Mouse (Mus musculus) lung, postnatal 0 days (tissue): Measurements from ENCODE around the gene Mcm2. TPM values are rescaled to one million over a fixed set of nuclear protein-coding genes. Genes with fewer than 3 reads are reported as not detected.

Experiments
- ATAC-seq: fragments of 200-750 bp; cut with Nextera tagmentation; 2 replicates; pipeline ENCODE4 v1.8.0; 2017; ENCODE audit warnings: moderate library complexity
- DNase-seq: peaks from one replicate; pipeline ENCODE4 v3.0.0-alpha.2; 2016; ENCODE audit warnings: low spot score
- H3K27ac ChIP-seq: fragments of 300-500 bp; sonication (generic); 2 replicates; pipeline ENCODE4 v1.5.1; 2014; ENCODE audit warnings: antibody characterized with exemption, mild to moderate bottlenecking, low read length, mixed read lengths
- H3K27me3 ChIP-seq: fragments of 300-500 bp; sonication (generic); replicated peaks from 2 replicates; pipeline ENCODE4 v1.6.1; 2014; ENCODE audit warnings: low read length, mixed read lengths; ENCODE audit not compliant: insufficient read depth
- H3K36me3 ChIP-seq: fragments of 300-500 bp; sonication (generic); 2 replicates; pipeline ENCODE4 v1.6.1; 2014; ENCODE audit warnings: low read length, mixed read lengths; ENCODE audit not compliant: insufficient read depth
- H3K4me1 ChIP-seq: fragments of 300-500 bp; sonication (generic); 2 replicates; pipeline ENCODE4 v1.6.1; 2014; ENCODE audit warnings: antibody characterized with exemption, low read depth, low read length, mixed read lengths; ENCODE audit not compliant: insufficient read depth
- H3K4me2 ChIP-seq: fragments of 300-500 bp; sonication (generic); replicated peaks from 2 replicates; pipeline ENCODE4 v1.6.1; 2014; ENCODE audit warnings: low read depth, mild to moderate bottlenecking, low read length, moderate library complexity, mixed read lengths
- H3K4me3 ChIP-seq: fragments of 300-500 bp; sonication (generic); 2 replicates; pipeline ENCODE4 v1.5.1; 2014; ENCODE audit warnings: low read depth, low read length
- H3K9ac ChIP-seq: fragments of 300-500 bp; sonication (generic); replicated peaks from 2 replicates; pipeline ENCODE4 v1.6.1; 2014; ENCODE audit warnings: low read depth, mild to moderate bottlenecking
- H3K9me3 ChIP-seq: fragments of 300-500 bp; sonication (generic); 2 replicates; pipeline ENCODE4 v1.6.1; 2016; ENCODE audit warnings: low read length, mixed read lengths
- CTCF ChIP-seq: IDR thresholded peaks from 2 replicates; pipeline ENCODE4 v1.5.1; 2016; ENCODE audit warnings: antibody characterized with exemption, mild to moderate bottlenecking
- EP300 ChIP-seq: IDR thresholded peaks from 2 replicates; pipeline ENCODE4 v1.6.1; 2016; ENCODE audit warnings: antibody characterized with exemption, mild to moderate bottlenecking, control low read depth
- WGBS: fragments of 180-500 bp; shearing (Covaris S2); extraction: QIAGEN DNeasy Blood & Tissue Kit; methylation state at CpG from one replicate; pipeline ENCODE4 v1.1.7; 2014; 5-methylcytosine and 5-hydroxymethylcytosine counted together
- polyA plus RNA-seq: library from polyadenylated mRNA; unstranded; fragments of >200 nt; fragmentation: Nextera tagmentation; extraction: Ambion mirVana; gene quantifications from 2 replicates; pipeline ENCODE4 v1.2.1, GENCODE M21; 2015

The Mcm2 gene
- polyA plus RNA-seq, 1 experiment from 2014 or later = 14.5 TPM

DNA sequence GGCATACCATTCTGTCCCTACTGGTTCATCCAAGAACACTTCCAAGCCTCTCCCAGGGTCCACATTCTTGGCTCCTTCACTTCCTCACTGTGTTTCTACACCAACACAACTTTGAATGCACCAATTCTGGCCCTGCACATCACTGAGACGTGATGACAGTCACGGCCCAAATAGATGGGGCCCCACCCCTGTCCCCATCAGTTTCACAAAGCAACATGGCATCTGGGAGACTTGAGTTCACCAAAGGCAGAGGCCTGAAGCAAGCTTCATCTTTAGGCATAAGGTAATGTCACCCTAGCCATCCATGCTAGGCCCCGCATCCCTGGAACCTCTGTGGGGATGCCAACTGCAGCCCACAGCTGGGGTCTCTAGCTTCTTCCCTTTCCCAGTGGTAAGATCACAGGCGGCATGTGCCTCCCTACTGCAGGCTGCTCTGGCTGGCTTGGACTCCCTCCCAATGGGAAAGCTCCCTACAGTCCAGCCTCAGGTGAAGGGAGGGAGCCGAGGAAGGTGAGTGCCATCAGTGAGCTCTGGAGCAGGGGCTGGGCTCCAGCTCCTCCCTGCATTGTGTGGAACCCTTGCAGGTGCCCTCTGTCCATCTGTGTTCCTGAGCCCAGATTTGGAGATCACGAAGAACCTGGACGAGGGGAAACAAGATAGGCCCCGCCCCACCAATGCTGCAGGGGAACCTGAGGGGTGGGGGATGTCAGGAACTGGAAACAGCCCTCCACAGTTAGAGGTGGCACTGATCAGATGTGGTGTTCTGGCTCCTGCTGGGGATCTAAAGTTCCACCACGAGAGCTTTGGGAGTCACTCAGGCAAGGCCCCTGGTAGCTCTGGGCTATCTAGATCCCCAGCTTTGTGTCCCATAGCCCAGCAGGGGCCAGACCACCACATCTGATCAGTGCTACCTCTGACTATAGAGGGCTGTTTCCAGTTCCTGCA is 54.5 kb downstream of the Mcm2 start:
- WGBS = 72% methylated on average over 9 of the region's 9 CpGs
- no peaks in the 10 kb centered on the region for H3K36me3 ChIP-seq
- ATAC-seq (no peak), DNase-seq (no peak)
- H3K27ac ChIP-seq = no peak overlapping the region
- no peaks in the 10 kb centered on the region for H3K27me3 ChIP-seq
- H3K4me2 ChIP-seq = no peak overlapping the region
- peaks cover 11% of the 10 kb centered on the region for H3K4me1 ChIP-seq
- no peak overlapping the region for H3K9ac ChIP-seq
- no peaks in the 10 kb centered on the region for H3K9me3 ChIP-seq
- TF ChIP-seq EP300 (no peak), CTCF (no peak)
- H3K4me3 ChIP-seq = no peak overlapping the region

DNA sequence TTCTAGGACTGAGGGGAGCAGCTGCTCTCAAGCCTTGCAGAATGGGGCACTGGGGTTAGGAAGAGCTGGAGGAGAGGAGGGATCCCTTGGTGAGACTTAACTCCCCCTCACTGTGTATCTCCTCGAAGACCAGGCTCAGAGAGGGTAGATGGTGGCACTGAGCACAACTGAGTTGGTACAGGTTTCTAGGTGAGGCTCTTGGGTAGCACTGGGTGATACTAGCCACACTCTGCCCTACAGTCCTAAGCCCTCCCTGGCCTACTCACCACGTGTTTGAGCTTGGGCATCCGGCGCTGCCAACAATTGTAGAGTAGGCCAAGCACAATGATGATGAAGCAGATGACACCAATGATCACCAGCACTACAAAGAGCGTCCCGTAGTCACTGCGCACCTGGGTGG is 55.3 kb downstream of the Mcm2 start:
- Histone ChIP-seq H3K36me3 (peaks cover 8% of the 10 kb centered on the region; the same call in 1 of the 2 replicates), H3K9ac (peak overlapping the region; percentile 58), H3K4me3 (peak overlapping the region; percentile 68; the same call in 1 of the 2 replicates), H3K4me1 (peaks cover 11% of the 10 kb centered on the region), H3K27ac (no peak overlapping the region), H3K9me3 (no peaks in the 10 kb centered on the region), H3K27me3 (no peaks in the 10 kb centered on the region), H3K4me2 (peak overlapping the region; percentile 93)
- no peak for DNase-seq
- WGBS = 71% methylated on average over 7 of the region's 7 CpGs
- TF ChIP-seq CTCF (no peak), EP300 (no peak)
- ATAC-seq = no peak

DNA sequence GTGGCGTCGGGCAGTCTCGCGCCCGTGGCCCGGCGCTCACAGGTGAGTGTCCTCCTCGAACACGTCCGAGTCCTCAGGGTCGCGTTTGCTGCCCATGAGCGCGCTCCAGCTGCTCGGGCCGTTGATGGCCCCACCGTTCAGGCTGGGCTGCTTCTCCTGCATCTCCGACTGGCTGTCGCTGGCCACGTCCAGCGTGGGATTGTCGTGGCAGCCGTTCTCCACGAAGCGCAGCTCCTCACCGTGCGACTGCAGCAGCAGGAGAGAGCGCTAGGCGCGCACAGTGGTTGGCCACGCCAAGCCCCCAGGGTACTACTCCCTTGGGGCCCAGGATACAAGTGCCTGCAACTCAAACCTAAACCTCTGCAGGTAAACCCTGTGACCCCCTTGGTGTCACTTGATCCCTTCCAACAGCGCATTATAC is 55.8 kb downstream of the Mcm2 start:
- Histone ChIP-seq H3K36me3 (peaks cover 13% of the 10 kb centered on the region; the same call in 1 of the 2 replicates), H3K27me3 (no peaks in the 10 kb centered on the region), H3K4me1 (peaks cover 11% of the 10 kb centered on the region), H3K4me3 (peak overlapping the region; percentile 68), H3K9me3 (no peaks in the 10 kb centered on the region), H3K9ac (peak overlapping the region; percentile 58), H3K4me2 (peak overlapping the region; percentile 93), H3K27ac (peak overlapping the region; percentile 97)
- under 1% methylated on average over 29 of the region's 32 CpGs for WGBS
- ATAC-seq = peak; percentile 0; the same call in 1 of the 2 replicates
- TF ChIP-seq CTCF (no peak), EP300 (no peak)
- DNase-seq = peak; percentile 32

DNA sequence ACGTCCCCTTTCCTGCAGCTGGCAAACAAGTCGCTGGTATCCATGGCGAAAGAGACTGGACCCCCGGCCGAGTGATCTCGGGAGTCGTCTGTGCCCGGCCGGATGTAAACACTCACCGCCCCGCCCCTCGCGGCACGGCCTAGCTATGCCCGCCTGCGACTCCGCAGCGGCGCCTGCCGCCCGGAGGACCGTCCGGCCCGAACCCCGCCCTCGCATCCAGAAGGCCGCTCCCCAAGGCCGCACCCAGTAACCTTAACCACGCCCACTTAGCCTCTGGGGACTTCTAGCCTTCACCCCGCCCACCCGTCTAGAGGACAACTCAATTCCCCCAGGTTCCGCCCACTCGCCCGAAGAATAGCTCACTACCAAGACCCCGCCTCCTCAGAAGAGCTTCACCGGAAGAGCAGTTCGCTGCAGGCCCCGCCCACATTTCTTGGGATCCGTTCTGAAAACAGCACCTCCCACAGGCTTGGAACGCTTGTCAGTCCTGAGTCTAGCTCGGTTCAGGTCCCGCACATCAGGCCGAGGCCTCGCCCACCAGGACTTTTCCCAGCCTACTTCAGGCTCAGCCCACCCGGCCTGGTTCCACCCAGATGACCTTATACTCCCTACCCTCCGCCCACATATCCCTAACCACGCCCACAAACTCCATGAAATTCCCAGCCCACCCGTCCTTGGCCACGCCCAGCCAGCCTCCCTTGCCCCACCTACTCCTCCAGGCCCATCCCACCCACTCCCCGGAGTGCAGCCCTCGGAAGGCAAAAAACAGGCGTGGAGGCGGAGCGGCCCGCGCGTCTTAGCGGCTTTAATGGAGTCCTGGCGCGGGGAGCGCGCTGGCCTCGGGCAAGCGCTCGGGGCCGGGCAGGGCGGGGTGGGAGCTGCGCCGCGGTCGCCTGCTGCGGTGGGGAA is 56.5 kb downstream of the Mcm2 start, which contains the start of gene Abtb1:
Gene Abtb1 (minus strand): TSS at position 204 of the 909 bp plus-strand sequence.
- Histone ChIP-seq H3K4me1 (peaks cover 11% of the 10 kb centered on the region), H3K9me3 (no peaks in the 10 kb centered on the region), H3K9ac (peak within 1 kb of the TSS; percentile 82), H3K27ac (peak within 1 kb of the TSS; percentile 97), H3K4me2 (peak within 1 kb of the TSS; percentile 93), H3K4me3 (peak within 1 kb of the TSS; percentile 84), H3K36me3 (peaks cover 20% of the 10 kb centered on the region; the same call in 1 of the 2 replicates), H3K27me3 (no peaks in the 10 kb centered on the region)
- WGBS = 1% methylated on average over 64 of the region's 72 CpGs
- ATAC-seq (peak; percentile 96), DNase-seq (peak; percentile 100)
- TF ChIP-seq EP300 = no peak
- peak; percentile 79 for TF ChIP-seq CTCF

DNA sequence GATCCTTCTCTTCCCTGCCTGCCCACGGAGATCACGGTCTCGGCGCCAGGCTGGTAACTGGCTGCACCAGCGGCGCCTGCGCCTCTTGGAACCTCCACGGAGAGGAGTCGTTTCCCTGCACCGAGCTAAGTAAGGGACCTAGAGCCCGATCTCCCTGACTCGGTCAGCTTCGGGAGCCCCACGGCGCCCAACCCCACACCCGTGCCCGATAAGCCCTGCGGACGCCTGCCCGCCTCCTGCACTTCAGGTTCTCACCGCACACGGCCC is 57.1 kb downstream of the Mcm2 start:
- ATAC-seq (peak; percentile 2), DNase-seq (no peak)
- Histone ChIP-seq H3K4me2 (peak overlapping the region; percentile 88), H3K36me3 (peaks cover 20% of the 10 kb centered on the region; the same call in 1 of the 2 replicates), H3K4me3 (peak overlapping the region; percentile 84), H3K4me1 (peaks cover 11% of the 10 kb centered on the region), H3K9ac (peak overlapping the region; percentile 82), H3K9me3 (no peaks in the 10 kb centered on the region), H3K27me3 (no peaks in the 10 kb centered on the region), H3K27ac (peak overlapping the region; percentile 97)
- TF ChIP-seq EP300 = no peak
- TF ChIP-seq CTCF = no peak
- under 1% methylated on average over 22 of the region's 22 CpGs for WGBS
